Mouse (Mus musculus): ENCODE results near the gene Zc3hav1. TPM values are rescaled to one million over a fixed set of nuclear protein-coding genes. Genes with fewer than 3 reads are reported as not detected.

Gene Zc3hav1
- polyA plus RNA-seq, 1 experiment from 2014 or later: 1.6 TPM

GRCm38 (mm10) chr6:38355862-38356261 lies 1.5 kb upstream of the Zc3hav1 start:
- Histone ChIP-seq H3K9me3 (ENCODE audit: control insufficient read depth, low read length) (no peaks in the 10 kb centered on the region), H3K27ac (replicated peaks; ENCODE audit: low read depth, low read length) (no peak overlapping the region), H3K4me2 (ENCODE audit: low read depth, severe bottlenecking) (no peak overlapping the region), H3K9ac (ENCODE audit: low read length) (no peak overlapping the region), H3K4me1 (ENCODE audit: control insufficient read depth, insufficient read depth, low read length) (no peaks in the 10 kb centered on the region), H3K36me3 (ENCODE audit: control insufficient read depth, insufficient read depth, low read length) (no peaks in the 10 kb centered on the region), H3K4me3 (ENCODE audit: low read depth, low read length) (no peak overlapping the region), H3K27me3 (ENCODE audit: control insufficient read depth, insufficient read depth, low read length) (peaks cover 47% of the 10 kb centered on the region)
- DNase-seq (ENCODE audit: low spot score) (no peak), ATAC-seq (ENCODE audit: insufficient number of reproducible peaks, low FRiP score, low TSS enrichment, low read depth) (no peak)
- 13% methylated on average over 7 of the region's 7 CpGs for WGBS

DNA sequence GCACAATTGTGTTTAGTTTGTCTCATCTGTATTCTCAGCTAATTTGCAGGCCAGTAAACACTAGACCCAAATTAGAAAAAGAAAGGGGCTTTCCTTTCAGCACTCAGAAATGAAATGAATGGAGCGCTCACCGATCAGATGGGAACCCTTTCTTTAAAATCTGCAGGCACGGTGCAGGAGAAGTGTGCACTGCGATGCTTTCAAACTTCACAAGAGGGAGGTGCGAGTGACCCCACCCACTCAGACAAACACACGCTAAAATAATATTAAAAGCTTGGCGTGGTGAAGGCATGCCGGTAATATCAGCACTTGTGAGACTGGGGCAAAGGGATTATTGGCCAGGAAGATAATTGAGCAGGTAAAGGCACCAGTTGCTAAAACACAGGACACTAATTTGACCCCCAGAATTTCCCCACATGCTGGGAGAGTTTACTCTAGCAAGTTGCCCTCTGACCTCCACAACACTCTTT lies 986 bp upstream of the Zc3hav1 start:
- DNase-seq (ENCODE audit: low spot score): no peak
- H3K36me3 ChIP-seq (ENCODE audit: control insufficient read depth, insufficient read depth, low read length): no peaks in the 10 kb centered on the region
- H3K4me1 ChIP-seq (ENCODE audit: control insufficient read depth, insufficient read depth, low read length): no peaks in the 10 kb centered on the region
- ATAC-seq (ENCODE audit: insufficient number of reproducible peaks, low FRiP score, low TSS enrichment, low read depth): no peak
- no peak overlapping the region for H3K4me2 ChIP-seq (ENCODE audit: low read depth, severe bottlenecking)
- no peak overlapping the region for H3K4me3 ChIP-seq (ENCODE audit: low read depth, low read length)
- no peak overlapping the region for H3K9ac ChIP-seq (ENCODE audit: low read length)
- H3K9me3 ChIP-seq (ENCODE audit: control insufficient read depth, low read length): no peaks in the 10 kb centered on the region
- no peak overlapping the region for H3K27ac ChIP-seq (replicated peaks; ENCODE audit: low read depth, low read length)
- WGBS: under 1% methylated on average over 8 of the region's 8 CpGs
- H3K27me3 ChIP-seq (ENCODE audit: control insufficient read depth, insufficient read depth, low read length): peaks cover 51% of the 10 kb centered on the region

- peaks cover 51% of the 10 kb centered on the region for H3K27me3 ChIP-seq (ENCODE audit: control insufficient read depth, insufficient read depth, low read length)
- peak overlapping the region; percentile 58 for H3K4me2 ChIP-seq (ENCODE audit: low read depth, severe bottlenecking)
- whole genome bisulfite sequencing: 1% methylated on average over 20 of the region's 20 CpGs
- peak overlapping the region; percentile 47 for H3K4me3 ChIP-seq (ENCODE audit: low read depth, low read length)
- H3K4me1 ChIP-seq (ENCODE audit: control insufficient read depth, insufficient read depth, low read length): no peaks in the 10 kb centered on the region
- H3K9me3 ChIP-seq (ENCODE audit: control insufficient read depth, low read length): no peaks in the 10 kb centered on the region
- H3K27ac ChIP-seq (replicated peaks; ENCODE audit: low read depth, low read length): no peak overlapping the region
- DNase-seq (ENCODE audit: low spot score) (no peak), ATAC-seq (ENCODE audit: insufficient number of reproducible peaks, low FRiP score, low TSS enrichment, low read depth) (no peak)
- no peak overlapping the region for H3K9ac ChIP-seq (ENCODE audit: low read length)
- H3K36me3 ChIP-seq (ENCODE audit: control insufficient read depth, insufficient read depth, low read length): no peaks in the 10 kb centered on the region
Observed at GRCm38 (mm10) chr6:38354723-38355353, 435 bp upstream of the Zc3hav1 start.

- DNase-seq (ENCODE audit: low spot score): peak; percentile 34
- Histone ChIP-seq H3K27me3 (ENCODE audit: control insufficient read depth, insufficient read depth, low read length) (peaks cover 51% of the 10 kb centered on the region), H3K9me3 (ENCODE audit: control insufficient read depth, low read length) (no peaks in the 10 kb centered on the region), H3K4me2 (ENCODE audit: low read depth, severe bottlenecking) (peak overlapping the region; percentile 58; the same call in 1 of the 2 replicates), H3K9ac (ENCODE audit: low read length) (no peak overlapping the region), H3K4me1 (ENCODE audit: control insufficient read depth, insufficient read depth, low read length) (no peaks in the 10 kb centered on the region), H3K36me3 (ENCODE audit: control insufficient read depth, insufficient read depth, low read length) (no peaks in the 10 kb centered on the region), H3K4me3 (ENCODE audit: low read depth, low read length) (peak overlapping the region; percentile 47; the same call in 1 of the 2 replicates), H3K27ac (replicated peaks; ENCODE audit: low read depth, low read length) (no peak overlapping the region)
- no peak for ATAC-seq (ENCODE audit: insufficient number of reproducible peaks, low FRiP score, low TSS enrichment, low read depth)
- WGBS: 8% methylated on average over 13 of the region's 13 CpGs
Observed at GRCm38 (mm10) chr6:38353181-38353580, 1.2 kb downstream of the Zc3hav1 start.

- DNase-seq (ENCODE audit: low spot score) (peak; percentile 54), ATAC-seq (ENCODE audit: insufficient number of reproducible peaks, low FRiP score, low TSS enrichment, low read depth) (no peak)
- Histone ChIP-seq H3K36me3 (ENCODE audit: control insufficient read depth, insufficient read depth, low read length) (no peaks in the 10 kb centered on the region), H3K27ac (replicated peaks; ENCODE audit: low read depth, low read length) (no peak overlapping the region), H3K4me3 (ENCODE audit: low read depth, low read length) (no peak overlapping the region), H3K4me2 (ENCODE audit: low read depth, severe bottlenecking) (no peak overlapping the region), H3K9me3 (ENCODE audit: control insufficient read depth, low read length) (no peaks in the 10 kb centered on the region), H3K9ac (ENCODE audit: low read length) (no peak overlapping the region), H3K4me1 (ENCODE audit: control insufficient read depth, insufficient read depth, low read length) (no peaks in the 10 kb centered on the region), H3K27me3 (ENCODE audit: control insufficient read depth, insufficient read depth, low read length) (peaks cover 51% of the 10 kb centered on the region)
- 11% methylated on average over 10 of the region's 10 CpGs for WGBS
Observed at GRCm38 (mm10) chr6:38352451-38352850, 2.0 kb downstream of the Zc3hav1 start.

DNA sequence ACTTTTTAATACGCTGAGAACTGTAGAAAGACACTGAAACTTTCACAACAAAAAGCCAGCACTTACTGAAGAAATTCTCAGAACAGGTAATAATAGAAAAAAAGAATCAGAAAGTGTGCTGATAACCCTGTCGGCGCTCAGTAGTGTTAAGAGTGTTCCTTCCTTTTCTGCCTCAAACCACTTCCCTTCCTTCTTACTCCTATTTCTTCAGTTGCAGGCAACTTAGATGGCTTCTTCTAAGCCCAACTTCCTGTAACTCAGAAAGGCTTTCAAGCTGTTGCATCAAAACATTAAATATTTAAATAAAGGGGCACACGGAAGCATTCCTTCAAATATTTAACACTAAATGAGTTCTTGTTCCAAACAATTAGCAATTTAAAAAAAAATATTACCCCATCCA lies 2.5 kb downstream of the Zc3hav1 start:
- WGBS: 62% methylated on average over 4 of the region's 4 CpGs
- Histone ChIP-seq H3K9me3 (ENCODE audit: control insufficient read depth, low read length) (no peaks in the 10 kb centered on the region), H3K4me1 (ENCODE audit: control insufficient read depth, insufficient read depth, low read length) (no peaks in the 10 kb centered on the region), H3K27ac (replicated peaks; ENCODE audit: low read depth, low read length) (no peak overlapping the region), H3K27me3 (ENCODE audit: control insufficient read depth, insufficient read depth, low read length) (peaks cover 51% of the 10 kb centered on the region), H3K4me2 (ENCODE audit: low read depth, severe bottlenecking) (no peak overlapping the region), H3K36me3 (ENCODE audit: control insufficient read depth, insufficient read depth, low read length) (no peaks in the 10 kb centered on the region), H3K9ac (ENCODE audit: low read length) (no peak overlapping the region), H3K4me3 (ENCODE audit: low read depth, low read length) (no peak overlapping the region)
- DNase-seq (ENCODE audit: low spot score) (no peak), ATAC-seq (ENCODE audit: insufficient number of reproducible peaks, low FRiP score, low TSS enrichment, low read depth) (no peak)

- H3K9ac ChIP-seq (ENCODE audit: low read length): no peak overlapping the region
- H3K9me3 ChIP-seq (ENCODE audit: control insufficient read depth, low read length): no peaks in the 10 kb centered on the region
- H3K4me2 ChIP-seq (ENCODE audit: low read depth, severe bottlenecking): no peak overlapping the region
- H3K27me3 ChIP-seq (ENCODE audit: control insufficient read depth, insufficient read depth, low read length): peaks cover 35% of the 10 kb centered on the region
- no peaks in the 10 kb centered on the region for H3K4me1 ChIP-seq (ENCODE audit: control insufficient read depth, insufficient read depth, low read length)
- H3K36me3 ChIP-seq (ENCODE audit: control insufficient read depth, insufficient read depth, low read length): no peaks in the 10 kb centered on the region
- DNase-seq (ENCODE audit: low spot score) (no peak), ATAC-seq (ENCODE audit: insufficient number of reproducible peaks, low FRiP score, low TSS enrichment, low read depth) (no peak)
- 75% methylated on average over 9 of the region's 9 CpGs for WGBS
- no peak overlapping the region for H3K4me3 ChIP-seq (ENCODE audit: low read depth, low read length)
- no peak overlapping the region for H3K27ac ChIP-seq (replicated peaks; ENCODE audit: low read depth, low read length)
Observed at GRCm38 (mm10) chr6:38349806-38350205, 4.6 kb downstream of the Zc3hav1 start.

DNA sequence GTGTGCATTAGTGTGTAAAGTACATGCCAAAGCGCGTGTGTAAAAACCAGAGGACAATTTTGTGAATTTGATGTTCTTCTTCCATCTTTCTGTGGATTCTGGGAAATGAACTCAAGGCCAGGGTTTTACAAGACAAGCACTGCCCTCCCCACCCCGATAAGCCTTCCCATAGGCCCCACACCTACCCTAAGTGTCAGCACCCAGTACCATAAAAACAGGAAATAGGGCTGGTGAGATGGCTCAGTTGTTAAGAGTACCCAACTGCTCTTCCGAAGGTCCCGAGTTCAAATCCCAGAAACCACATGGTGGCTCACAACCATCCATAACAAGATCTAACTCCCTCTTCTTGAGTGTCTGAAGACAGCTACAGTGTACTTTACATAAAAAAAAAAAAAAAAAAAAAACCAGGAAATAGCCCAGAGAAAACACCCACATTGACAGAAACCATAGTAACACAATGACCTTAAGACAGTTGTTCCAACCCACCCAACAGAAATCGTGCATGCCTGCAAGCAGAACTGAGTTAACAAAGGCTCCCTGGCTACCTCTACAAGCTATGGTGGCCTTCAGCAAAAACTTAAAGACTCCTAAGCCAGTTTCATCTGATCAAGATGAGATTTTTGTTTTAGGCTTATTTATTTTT lies 5.5 kb downstream of the Zc3hav1 start:
- ATAC-seq (ENCODE audit: insufficient number of reproducible peaks, low FRiP score, low TSS enrichment, low read depth): no peak
- peaks cover 26% of the 10 kb centered on the region for H3K27me3 ChIP-seq (ENCODE audit: control insufficient read depth, insufficient read depth, low read length)
- H3K36me3 ChIP-seq (ENCODE audit: control insufficient read depth, insufficient read depth, low read length): no peaks in the 10 kb centered on the region
- no peak for DNase-seq (ENCODE audit: low spot score)
- H3K9me3 ChIP-seq (ENCODE audit: control insufficient read depth, low read length): no peaks in the 10 kb centered on the region
- WGBS: 89% methylated on average over 6 of the region's 6 CpGs
- no peak overlapping the region for H3K9ac ChIP-seq (ENCODE audit: low read length)
- H3K4me2 ChIP-seq (ENCODE audit: low read depth, severe bottlenecking): no peak overlapping the region
- no peaks in the 10 kb centered on the region for H3K4me1 ChIP-seq (ENCODE audit: control insufficient read depth, insufficient read depth, low read length)
- no peak overlapping the region for H3K27ac ChIP-seq (replicated peaks; ENCODE audit: low read depth, low read length)
- no peak overlapping the region for H3K4me3 ChIP-seq (ENCODE audit: low read depth, low read length)
